Mouse (Mus musculus) mammary gland, adult 2 months (tissue): ENCODE results near the gene Pcnt. TPM values are rescaled to one million over a fixed set of nuclear protein-coding genes. Genes with fewer than 3 reads are reported as not detected.

ENCODE experiments used
- polyA plus RNA-seq: library from polyadenylated mRNA; depleted of rRNA; stranded (reverse); fragments of >200 nt; gene quantifications from 2 replicates; pipeline ENCODE4 v1.2.3, GENCODE M21; 2012; ENCODE audit warnings: low replicate concordance; rRNA removed

Gene Pcnt
- polyA plus RNA-seq: 13.6 and 14.3 TPM in 2 replicates

DNA sequence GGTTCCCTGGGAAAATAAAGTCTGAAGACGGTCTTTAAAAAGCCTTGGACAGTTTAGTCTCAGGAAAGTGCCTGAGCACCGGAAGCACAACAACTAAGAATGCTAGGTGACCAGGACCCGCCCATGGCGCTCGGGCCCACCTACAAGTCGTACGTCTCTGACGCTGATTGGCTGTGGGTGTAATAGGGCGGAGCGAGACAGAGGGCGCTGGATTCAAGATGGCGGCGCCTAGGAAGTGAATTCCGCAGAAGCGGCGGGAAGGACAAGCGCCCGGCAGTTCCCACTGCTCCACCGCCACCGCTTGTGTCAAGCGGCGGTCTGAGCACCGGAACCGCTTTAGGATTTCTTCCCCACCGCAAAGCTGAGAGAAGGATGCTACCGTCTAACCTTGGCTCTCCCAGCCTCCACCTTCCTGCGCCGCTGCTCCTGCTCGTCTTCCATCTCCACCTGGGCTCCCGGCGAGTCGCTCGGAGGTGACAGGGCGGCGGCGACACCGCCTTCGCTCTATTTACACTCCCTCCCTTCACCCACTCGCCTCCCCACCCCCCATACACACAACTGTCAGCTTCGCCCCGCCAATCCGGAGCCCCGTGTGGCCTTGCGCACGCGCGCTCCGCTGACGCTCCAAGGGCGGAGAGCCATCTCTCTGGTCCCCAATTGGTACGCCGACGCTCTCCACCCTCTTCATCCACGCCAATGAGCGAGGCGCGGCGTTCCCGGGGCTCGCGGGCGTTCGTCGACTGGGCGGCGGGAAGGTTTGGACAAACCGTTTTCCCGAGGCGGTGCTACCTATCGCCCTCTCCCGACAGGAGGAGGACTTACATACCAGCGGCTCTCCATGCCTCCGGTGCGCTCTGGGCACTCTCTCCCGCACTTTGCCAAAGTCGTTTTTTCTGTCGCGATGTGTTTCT, at the start of gene Pcnt:
Gene Pcnt, minus strand, starts transcription at position 609 of the 911 bp plus-strand sequence.

DNA sequence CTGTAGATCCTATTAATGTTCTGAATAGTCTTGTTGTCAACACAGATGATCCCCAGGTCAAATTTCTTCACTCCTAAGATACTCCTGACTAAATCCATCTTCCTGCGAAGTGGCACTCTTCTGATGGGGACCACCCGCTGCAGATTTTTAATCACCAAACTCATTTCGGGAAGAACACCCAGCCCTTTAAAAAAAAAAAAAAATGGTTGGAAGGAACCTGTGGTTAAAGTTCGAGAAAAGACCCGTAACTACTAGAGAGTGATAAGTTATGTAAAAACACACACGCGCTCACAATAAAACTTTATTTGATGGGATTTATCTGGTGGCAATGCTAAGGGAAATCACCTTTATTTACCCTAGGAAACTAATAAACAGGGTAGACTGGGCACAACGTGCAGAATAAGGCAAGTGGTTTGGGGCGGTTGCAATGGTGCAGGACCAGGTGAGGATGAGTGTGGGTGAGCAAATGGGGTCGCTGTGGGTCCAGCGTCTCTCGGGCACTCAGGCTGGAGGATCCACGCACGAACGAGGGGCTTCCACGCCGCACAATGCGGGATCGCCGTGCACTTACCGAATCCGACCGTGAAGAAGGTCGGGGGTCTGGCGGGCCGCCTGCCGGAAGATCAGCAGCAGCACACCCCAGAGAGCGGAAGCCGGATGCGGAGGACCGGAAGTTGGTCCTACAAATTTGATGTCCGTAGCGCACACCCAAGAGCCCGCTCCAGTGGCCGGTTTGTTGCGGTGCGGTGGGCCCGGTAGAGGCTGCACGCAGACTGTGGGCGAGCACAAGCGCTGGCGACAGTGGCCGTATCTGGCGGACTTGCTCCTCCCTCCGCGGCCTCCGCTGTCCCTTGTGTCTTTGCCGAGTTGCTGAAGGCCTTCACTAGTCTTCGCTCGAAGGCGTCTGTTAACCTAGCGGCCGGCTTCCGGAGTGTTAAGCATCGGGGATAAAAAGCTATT, 25.9 kb upstream of the Pcnt start, which contains the start of the genes Mcm3ap and Ybey:
Gene Mcm3ap, plus strand, starts transcription at position 725 of the 960 bp plus-strand sequence.
Gene Ybey, minus strand, starts transcription at position 912 of the 960 bp plus-strand sequence.

DNA sequence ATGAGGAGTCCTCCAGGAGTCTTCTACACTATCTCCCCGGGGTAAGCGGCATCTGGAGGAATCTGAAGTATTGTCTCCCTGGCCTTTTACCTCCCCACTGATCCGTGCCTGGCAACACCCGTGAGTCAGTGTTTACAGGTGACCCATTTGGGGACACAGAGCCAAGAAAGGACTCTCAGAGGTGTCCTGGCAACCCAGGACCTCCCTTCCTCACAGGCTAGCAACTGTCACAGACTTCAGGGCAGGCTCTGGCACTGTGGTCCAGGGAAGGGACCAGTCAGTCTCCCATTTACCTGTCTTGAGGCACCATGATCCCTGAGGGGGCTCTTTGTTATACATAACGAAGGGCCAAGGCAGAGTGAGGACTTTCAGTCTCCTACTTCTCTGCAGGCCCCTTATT, 6.3 kb upstream of the Pcnt start, which contains the start of gene 2610028H24Rik:
Gene 2610028H24Rik, plus strand, starts transcription at position 231 of the 400 bp plus-strand sequence.

DNA sequence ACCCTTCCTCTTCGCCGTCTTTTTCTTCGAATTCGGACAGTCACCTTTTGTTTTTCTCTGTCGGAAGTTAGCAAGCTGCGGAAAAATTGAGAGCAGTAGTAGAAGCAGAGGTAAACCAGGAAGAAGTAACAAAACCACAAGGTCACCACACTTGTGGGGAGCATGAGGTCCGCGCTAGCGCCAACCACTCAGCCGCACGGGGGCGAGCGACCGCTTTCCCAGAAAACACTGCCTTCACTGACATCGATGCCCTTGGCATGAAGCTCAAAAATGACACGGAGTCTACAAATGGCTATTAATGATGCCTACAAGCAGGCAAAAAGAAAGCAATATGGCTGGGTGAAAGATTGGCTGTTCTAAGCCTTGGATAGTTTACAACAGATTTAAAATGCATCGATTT, 2.3 kb downstream of the Pcnt start, which contains the start of gene AC141477.1:
Gene AC141477.1, minus strand, starts transcription at position 164 of the 400 bp plus-strand sequence.

DNA sequence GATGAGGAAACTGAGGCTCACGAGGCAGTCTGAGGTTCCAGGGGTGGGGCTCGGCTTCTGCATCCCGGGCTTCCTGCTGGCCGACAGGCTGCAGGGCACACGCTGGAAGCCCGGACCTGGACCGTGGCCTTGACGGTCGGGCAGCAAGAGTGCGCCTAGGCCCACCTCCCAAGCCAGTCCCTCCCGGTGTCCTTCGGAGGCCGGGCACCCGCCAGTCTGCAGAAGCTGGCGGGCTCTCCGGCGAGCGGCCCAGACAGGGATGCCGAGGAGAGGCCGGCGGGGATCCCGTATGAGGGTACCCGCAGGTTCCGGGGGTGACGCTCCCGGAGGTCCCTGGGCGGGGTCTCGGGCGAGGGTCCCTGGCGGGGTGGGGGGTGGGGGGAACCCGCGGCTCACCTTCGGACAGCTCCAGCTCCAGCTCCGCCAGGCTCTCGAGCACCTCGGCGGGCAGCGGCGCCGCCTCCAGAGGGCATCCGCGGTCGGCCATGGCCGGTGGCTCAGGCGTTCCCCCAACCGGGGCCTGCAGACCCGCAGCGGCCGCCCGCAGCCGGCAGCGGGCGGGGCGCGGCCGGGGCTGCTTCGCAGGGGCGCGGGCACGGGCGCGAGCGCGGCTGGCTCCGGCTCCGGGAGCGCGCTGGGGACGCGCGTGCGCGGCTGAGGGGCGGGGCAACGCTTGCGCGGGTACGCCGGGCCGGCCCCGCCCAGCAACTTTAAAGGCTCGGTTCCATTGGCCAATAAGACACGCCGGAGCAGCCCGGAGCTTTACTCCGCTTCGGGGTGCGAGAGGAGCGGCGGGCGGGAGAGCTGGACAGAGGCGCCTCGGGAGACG, 97.7 kb downstream of the Pcnt start, which contains the start of gene Dip2a:
Gene Dip2a, minus strand, starts transcription at position 581 of the 829 bp plus-strand sequence.

Other genes with a start within 250 kb of the Pcnt start
- 31.8 and 36.6 TPM in 2 replicates for gene Prmt2, start 204.9 kb downstream of the Pcnt start, polyA plus RNA-seq
- gene S100b, start 188.9 kb downstream of the Pcnt start, polyA plus RNA-seq: 2.2 and 13.8 TPM in 2 replicates
- gene Dip2a, start 97.5 kb downstream of the Pcnt start, polyA plus RNA-seq: 14.6 and 16.3 TPM in 2 replicates
- gene AC141477.1, start 2.3 kb downstream of the Pcnt start, polyA plus RNA-seq: not detected in 2 replicates
- gene 2610028H24Rik, start 6.3 kb upstream of the Pcnt start, polyA plus RNA-seq: 1.1 TPM in 1 of 2 replicates, not detected in the other
- gene Mcm3ap, start 26.1 kb upstream of the Pcnt start, polyA plus RNA-seq: 17.2 and 23.3 TPM in 2 replicates
- gene Ybey, start 26.3 kb upstream of the Pcnt start, polyA plus RNA-seq: 2.7 and 3.1 TPM in 2 replicates
- gene Lss, start 88.8 kb upstream of the Pcnt start, polyA plus RNA-seq: 36.0 and 41.4 TPM in 2 replicates
- gene Spatc1l, start 119.5 kb upstream of the Pcnt start, polyA plus RNA-seq: 0.09 and 0.17 TPM in 2 replicates
- 0.03 and 1.7 TPM in 2 replicates for gene Ftcd, start 132.9 kb upstream of the Pcnt start, polyA plus RNA-seq
- gene Col6a2, start 180.8 kb upstream of the Pcnt start, polyA plus RNA-seq: 297 and 298 TPM in 2 replicates